Mouse (Mus musculus) erythroblast, embryonic 14.5 days (primary cell): ENCODE data around the gene Gbgt1. TPM values are rescaled to one million over a fixed set of nuclear protein-coding genes. Genes with fewer than 3 reads are reported as not detected.
"Not testable (repeated sequence)": the region's sequence is repeated elsewhere in the genome, so short reads cannot be mapped to it uniquely, and the experiment has no call there.

Experiments used
- H3K27me3 ChIP-seq: 2 replicates; pipeline ENCODE4 v1.6.1; 2012; ENCODE audit warnings: inconsistent platforms; ENCODE audit not compliant: control insufficient read depth
- H3K36me3 ChIP-seq: 2 replicates; pipeline ENCODE4 v1.6.1; 2012; ENCODE audit warnings: mild to moderate bottlenecking, inconsistent platforms; ENCODE audit not compliant: control insufficient read depth
- H3K4me1 ChIP-seq: 2 replicates; pipeline ENCODE4 v1.6.1; 2012; ENCODE audit warnings: inconsistent platforms; ENCODE audit not compliant: control insufficient read depth
- H3K4me3 ChIP-seq: replicated peaks from 2 replicates; pipeline ENCODE3; 2012; ENCODE audit warnings: moderate library complexity, mild to moderate bottlenecking, inconsistent platforms
- H3K9me3 ChIP-seq: 2 replicates; pipeline ENCODE4 v1.6.1; 2012; ENCODE audit warnings: low read length, inconsistent platforms, mixed read lengths; ENCODE audit not compliant: control insufficient read depth
- GATA1 ChIP-seq: IDR thresholded peaks from 2 replicates; pipeline ENCODE4 v1.6.1; 2012; ENCODE audit warnings: low read length, inconsistent platforms, mixed read lengths
- TAL1 ChIP-seq: IDR thresholded peaks from 3 replicates; pipeline ENCODE4 v1.6.1; 2012; ENCODE audit warnings: low read length, inconsistent platforms, mixed read lengths
- polyA plus RNA-seq: library from polyadenylated mRNA; stranded (reverse); fragments of >175 nt; gene quantifications from 2 replicates; pipeline ENCODE4 v1.2.3, GENCODE M21; 2012

Gbgt1 gene
- polyA plus RNA-seq, 1 experiment: not detected

- peaks cover 19% of the 10 kb centered on the region for H3K4me1 ChIP-seq
- TF ChIP-seq TAL1 (no peak), GATA1 (no peak)
- H3K9me3 ChIP-seq: 0 out of 2 replicates have a peak, but pooled peaks cover 2% of the 10 kb centered on the region
- peaks cover 37% of the 10 kb centered on the region for H3K27me3 ChIP-seq
- H3K4me3 ChIP-seq: peak overlapping the region; percentile 84
- H3K36me3 ChIP-seq: peaks cover 33% of the 10 kb centered on the region
Measured at GRCm38 (mm10) chr2:28468486-28469225, 28.0 kb upstream of the Gbgt1 start.

- H3K4me1 ChIP-seq: peaks cover 19% of the 10 kb centered on the region
- H3K4me3 ChIP-seq: no peak overlapping the region
- peaks cover 33% of the 10 kb centered on the region for H3K36me3 ChIP-seq
- TF ChIP-seq GATA1 (no peak), TAL1 (no peak)
- peaks cover 36% of the 10 kb centered on the region for H3K27me3 ChIP-seq
- 0 out of 2 replicates have a peak, but pooled peaks cover 2% of the 10 kb centered on the region for H3K9me3 ChIP-seq
Measured at GRCm38 (mm10) chr2:28469461-28469860, 27.2 kb upstream of the Gbgt1 start.

- Histone ChIP-seq H3K4me3 (no peak overlapping the region), H3K27me3 (peaks cover 25% of the 10 kb centered on the region), H3K4me1 (peaks cover 19% of the 10 kb centered on the region), H3K9me3 (0 out of 2 replicates have a peak, but pooled peaks cover 2% of the 10 kb centered on the region), H3K36me3 (peaks cover 33% of the 10 kb centered on the region)
- TF ChIP-seq TAL1 (no peak), GATA1 (no peak)
Measured at GRCm38 (mm10) chr2:28470591-28470990, 26.1 kb upstream of the Gbgt1 start.

GRCm38 (mm10) chr2:28472011-28472410 is 24.7 kb upstream of the Gbgt1 start:
- not testable (repeated sequence) for H3K9me3 ChIP-seq

GRCm38 (mm10) chr2:28477993-28478392 is 18.7 kb upstream of the Gbgt1 start:
- not testable (repeated sequence) for H3K27me3 ChIP-seq, H3K4me1 ChIP-seq, H3K9me3 ChIP-seq, H3K36me3 ChIP-seq, H3K4me3 ChIP-seq

More at GRCm38 (mm10) chr2:28472011-28472410, 24.7 kb upstream of the Gbgt1 start:
- H3K4me3 ChIP-seq: not testable (repeated sequence)
- Histone ChIP-seq H3K27me3 (peaks cover 11% of the 10 kb centered on the region), H3K36me3 (peaks cover 33% of the 10 kb centered on the region), H3K4me1 (peaks cover 19% of the 10 kb centered on the region)

GRCm38 (mm10) chr2:28479208-28480204 is 17.2 kb upstream of the Gbgt1 start:
- Histone ChIP-seq H3K4me1 (no peaks in the 10 kb centered on the region), H3K36me3 (no peaks in the 10 kb centered on the region), H3K27me3 (no peaks in the 10 kb centered on the region), H3K4me3 (no peak overlapping the region), H3K9me3 (no peaks in the 10 kb centered on the region)
- TF ChIP-seq GATA1: no peak
- TF ChIP-seq TAL1: no peak

GRCm38 (mm10) chr2:28483861-28484260 is 12.8 kb upstream of the Gbgt1 start:
- H3K4me1 ChIP-seq: no peaks in the 10 kb centered on the region
- TF ChIP-seq GATA1 (no peak), TAL1 (no peak)

GRCm38 (mm10) chr2:28494521-28494920 is 2.2 kb upstream of the Gbgt1 start:
- TF ChIP-seq GATA1: no peak
- TF ChIP-seq TAL1: no peak
- H3K27me3 ChIP-seq: no peaks in the 10 kb centered on the region
- no peaks in the 10 kb centered on the region for H3K36me3 ChIP-seq
- H3K4me1 ChIP-seq: no peaks in the 10 kb centered on the region
- H3K4me3 ChIP-seq: no peak overlapping the region
- no peaks in the 10 kb centered on the region for H3K9me3 ChIP-seq

More at GRCm38 (mm10) chr2:28483861-28484260, 12.8 kb upstream of the Gbgt1 start:
- no peaks in the 10 kb centered on the region for H3K36me3 ChIP-seq
- no peak overlapping the region for H3K4me3 ChIP-seq
- no peaks in the 10 kb centered on the region for H3K9me3 ChIP-seq
- H3K27me3 ChIP-seq: no peaks in the 10 kb centered on the region

GRCm38 (mm10) chr2:28495207-28495756 is 1.4 kb upstream of the Gbgt1 start:
- no peaks in the 10 kb centered on the region for H3K36me3 ChIP-seq
- TF ChIP-seq TAL1 (no peak), GATA1 (no peak)
- H3K4me1 ChIP-seq: no peaks in the 10 kb centered on the region
- no peaks in the 10 kb centered on the region for H3K9me3 ChIP-seq
- no peak overlapping the region for H3K4me3 ChIP-seq
- H3K27me3 ChIP-seq: no peaks in the 10 kb centered on the region
